Mouse (Mus musculus) erythroblast, embryonic 14.5 days (primary cell): ENCODE measurements around the gene Gm5678.

Experiments used
- GATA1 ChIP-seq: IDR thresholded peaks from 2 replicates; pipeline ENCODE4 v1.6.1; 2012; ENCODE audit warnings: low read length, inconsistent platforms, mixed read lengths
- TAL1 ChIP-seq: IDR thresholded peaks from 3 replicates; pipeline ENCODE4 v1.6.1; 2012; ENCODE audit warnings: low read length, inconsistent platforms, mixed read lengths

DNA sequence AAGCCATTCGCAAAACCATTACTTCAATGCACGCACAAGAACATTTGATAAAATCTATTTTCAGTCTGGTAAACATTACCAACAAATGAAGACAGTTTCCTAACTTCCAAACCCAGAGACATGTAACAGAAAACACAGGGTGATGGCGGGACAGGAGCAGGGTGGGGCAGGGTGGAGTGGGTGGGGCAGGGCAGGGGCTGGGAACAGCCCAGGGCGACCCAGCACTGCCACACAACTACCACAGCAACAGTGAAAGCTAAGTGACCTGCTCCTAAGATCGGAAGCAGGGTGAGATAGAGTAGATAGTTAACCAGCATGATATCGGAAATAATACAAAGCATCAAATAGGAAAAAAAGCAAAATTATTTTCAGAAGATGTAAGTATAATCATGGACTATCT, 28.4 kb upstream of the Gm5678 start:
- TF ChIP-seq GATA1 (no peak), TAL1 (no peak)
